Mouse (Mus musculus): ENCODE measurements around the gene H3f3b. TPM values are rescaled to one million over a fixed set of nuclear protein-coding genes. Genes with fewer than 3 reads are reported as not detected.
A peak's percentile ranks its signal among the peaks of the same experiment; 100 is the strongest.
"Not testable (repeated sequence)": the region's sequence is repeated elsewhere in the genome, so short reads cannot be mapped to it uniquely, and the experiment has no call there.

The H3f3b gene
- polyA plus RNA-seq, 1 experiment from 2014 or later, result 2,203 TPM

GRCm38 (mm10) chr11:116025056-116025845 lies 2.5 kb downstream of the H3f3b start:
- H3K36me3 ChIP-seq (ENCODE audit: control insufficient read depth, insufficient read depth, low read length), result no peaks in the 10 kb centered on the region
- no peak for DNase-seq (ENCODE audit: low spot score)
- no peaks in the 10 kb centered on the region for H3K27me3 ChIP-seq (ENCODE audit: control insufficient read depth, insufficient read depth, low read length)
- H3K9me3 ChIP-seq (ENCODE audit: control insufficient read depth, low read length), result no peaks in the 10 kb centered on the region
- H3K27ac ChIP-seq (ENCODE audit: low read depth, low read length), result no peak overlapping the region
- WGBS, result 87% methylated on average over 3 of the region's 3 CpGs
- no peak overlapping the region for H3K4me2 ChIP-seq (replicated peaks; ENCODE audit: low read depth, low read length)
- H3K9ac ChIP-seq (ENCODE audit: low read depth, low read length), result no peak overlapping the region
- H3K4me1 ChIP-seq (replicated peaks; ENCODE audit: control insufficient read depth, insufficient read depth, low read length), result no peaks in the 10 kb centered on the region
- ATAC-seq (ENCODE audit: low FRiP score), result no peak
- H3K4me3 ChIP-seq (ENCODE audit: low read depth, low read length), result no peak overlapping the region

GRCm38 (mm10) chr11:116024356-116024808 lies 3.4 kb downstream of the H3f3b start:
- peak; percentile 94 for ATAC-seq (ENCODE audit: low FRiP score)
- peak overlapping the region; percentile 96 for H3K4me3 ChIP-seq (ENCODE audit: low read depth, low read length)
- whole genome bisulfite sequencing, result under 1% methylated on average over 37 of the region's 37 CpGs
- no peaks in the 10 kb centered on the region for H3K36me3 ChIP-seq (ENCODE audit: control insufficient read depth, insufficient read depth, low read length)
- no peaks in the 10 kb centered on the region for H3K4me1 ChIP-seq (replicated peaks; ENCODE audit: control insufficient read depth, insufficient read depth, low read length)
- H3K27ac ChIP-seq (ENCODE audit: low read depth, low read length), result peak overlapping the region; percentile 98
- H3K4me2 ChIP-seq (replicated peaks; ENCODE audit: low read depth, low read length), result no peak overlapping the region
- DNase-seq (ENCODE audit: low spot score), result peak; percentile 97
- H3K9me3 ChIP-seq (ENCODE audit: control insufficient read depth, low read length), result no peaks in the 10 kb centered on the region
- no peaks in the 10 kb centered on the region for H3K27me3 ChIP-seq (ENCODE audit: control insufficient read depth, insufficient read depth, low read length)
- peak overlapping the region; percentile 99 for H3K9ac ChIP-seq (ENCODE audit: low read depth, low read length)

- Histone ChIP-seq H3K9me3 (ENCODE audit: control insufficient read depth, low read length) (no peaks in the 10 kb centered on the region), H3K27ac (ENCODE audit: low read depth, low read length) (peak overlapping the region; percentile 98), H3K4me2 (replicated peaks; ENCODE audit: low read depth, low read length) (peak overlapping the region; percentile 34), H3K4me1 (replicated peaks; ENCODE audit: control insufficient read depth, insufficient read depth, low read length) (no peaks in the 10 kb centered on the region), H3K9ac (ENCODE audit: low read depth, low read length) (peak overlapping the region; percentile 99), H3K36me3 (ENCODE audit: control insufficient read depth, insufficient read depth, low read length) (no peaks in the 10 kb centered on the region), H3K4me3 (ENCODE audit: low read depth, low read length) (peak overlapping the region; percentile 96), H3K27me3 (ENCODE audit: control insufficient read depth, insufficient read depth, low read length) (no peaks in the 10 kb centered on the region)
- ATAC-seq (ENCODE audit: low FRiP score), result peak; percentile 72
- WGBS, result under 1% methylated on average over 57 of the region's 57 CpGs
- peak; percentile 81 for DNase-seq (ENCODE audit: low spot score)
These were observed 3.9 kb downstream of the H3f3b start for GRCm38 (mm10) chr11:116023771-116024355.

GRCm38 (mm10) chr11:116023074-116023770 lies 4.5 kb downstream of the H3f3b start:
- not testable (repeated sequence) for ATAC-seq (ENCODE audit: low FRiP score); H3K4me1 ChIP-seq (replicated peaks; ENCODE audit: control insufficient read depth, insufficient read depth, low read length); H3K27me3 ChIP-seq (ENCODE audit: control insufficient read depth, insufficient read depth, low read length); H3K36me3 ChIP-seq (ENCODE audit: control insufficient read depth, insufficient read depth, low read length); H3K9me3 ChIP-seq (ENCODE audit: control insufficient read depth, low read length)
- DNase-seq (ENCODE audit: low spot score), result peak; percentile 54
- 6% methylated on average over 18 of the region's 18 CpGs for WGBS
- Histone ChIP-seq H3K27ac (ENCODE audit: low read depth, low read length) (peak overlapping the region; percentile 98; the same call in 1 of the 2 replicates), H3K9ac (ENCODE audit: low read depth, low read length) (peak overlapping the region; percentile 99), H3K4me3 (ENCODE audit: low read depth, low read length) (peak overlapping the region; percentile 96), H3K4me2 (replicated peaks; ENCODE audit: low read depth, low read length) (peak overlapping the region; percentile 34)

GRCm38 (mm10) chr11:116022256-116022780 lies 5.4 kb downstream of the H3f3b start:
- H3K27ac ChIP-seq (ENCODE audit: low read depth, low read length), result no peak overlapping the region
- no peaks in the 10 kb centered on the region for H3K9me3 ChIP-seq (ENCODE audit: control insufficient read depth, low read length)
- no peaks in the 10 kb centered on the region for H3K27me3 ChIP-seq (ENCODE audit: control insufficient read depth, insufficient read depth, low read length)
- DNase-seq (ENCODE audit: low spot score) (no peak), ATAC-seq (ENCODE audit: low FRiP score) (no peak)
- H3K4me1 ChIP-seq (replicated peaks; ENCODE audit: control insufficient read depth, insufficient read depth, low read length), result no peaks in the 10 kb centered on the region
- H3K9ac ChIP-seq (ENCODE audit: low read depth, low read length), result no peak overlapping the region
- WGBS, result 83% methylated on average over 4 of the region's 4 CpGs
- peak overlapping the region; percentile 39 for H3K4me2 ChIP-seq (replicated peaks; ENCODE audit: low read depth, low read length)
- peak overlapping the region; percentile 26 for H3K4me3 ChIP-seq (ENCODE audit: low read depth, low read length)
- H3K36me3 ChIP-seq (ENCODE audit: control insufficient read depth, insufficient read depth, low read length), result no peaks in the 10 kb centered on the region

- Histone ChIP-seq H3K4me1 (replicated peaks; ENCODE audit: control insufficient read depth, insufficient read depth, low read length) (no peaks in the 10 kb centered on the region), H3K9me3 (ENCODE audit: control insufficient read depth, low read length) (no peaks in the 10 kb centered on the region), H3K9ac (ENCODE audit: low read depth, low read length) (no peak overlapping the region), H3K36me3 (ENCODE audit: control insufficient read depth, insufficient read depth, low read length) (no peaks in the 10 kb centered on the region), H3K27me3 (ENCODE audit: control insufficient read depth, insufficient read depth, low read length) (no peaks in the 10 kb centered on the region), H3K4me3 (ENCODE audit: low read depth, low read length) (no peak overlapping the region), H3K4me2 (replicated peaks; ENCODE audit: low read depth, low read length) (no peak overlapping the region), H3K27ac (ENCODE audit: low read depth, low read length) (no peak overlapping the region)
- ATAC-seq (ENCODE audit: low FRiP score) (no peak), DNase-seq (ENCODE audit: low spot score) (peak; percentile 48)
- WGBS, result 88% methylated on average over 6 of the region's 6 CpGs
These were observed 6.2 kb downstream of the H3f3b start for GRCm38 (mm10) chr11:116021328-116022220.

GRCm38 (mm10) chr11:116020519-116020922 lies 7.2 kb downstream of the H3f3b start:
- ATAC-seq (ENCODE audit: low FRiP score) (no peak), DNase-seq (ENCODE audit: low spot score) (peak; percentile 54)
- H3K27ac ChIP-seq (ENCODE audit: low read depth, low read length), result no peak overlapping the region
- WGBS, result 67% methylated on average over 1 of the region's 1 CpGs
- no peaks in the 10 kb centered on the region for H3K4me1 ChIP-seq (replicated peaks; ENCODE audit: control insufficient read depth, insufficient read depth, low read length)
- no peaks in the 10 kb centered on the region for H3K27me3 ChIP-seq (ENCODE audit: control insufficient read depth, insufficient read depth, low read length)
- no peaks in the 10 kb centered on the region for H3K36me3 ChIP-seq (ENCODE audit: control insufficient read depth, insufficient read depth, low read length)
- no peak overlapping the region for H3K4me2 ChIP-seq (replicated peaks; ENCODE audit: low read depth, low read length)
- no peaks in the 10 kb centered on the region for H3K9me3 ChIP-seq (ENCODE audit: control insufficient read depth, low read length)
- H3K9ac ChIP-seq (ENCODE audit: low read depth, low read length), result no peak overlapping the region
- no peak overlapping the region for H3K4me3 ChIP-seq (ENCODE audit: low read depth, low read length)

- no peak overlapping the region for H3K27ac ChIP-seq (ENCODE audit: low read depth, low read length)
These were observed 7.8 kb downstream of the H3f3b start for GRCm38 (mm10) chr11:116019976-116020411.

More at GRCm38 (mm10) chr11:116019976-116020411, 7.8 kb downstream of the H3f3b start:
- WGBS, result 78% methylated on average over 2 of the region's 2 CpGs
- Histone ChIP-seq H3K4me3 (ENCODE audit: low read depth, low read length) (no peak overlapping the region), H3K9ac (ENCODE audit: low read depth, low read length) (no peak overlapping the region), H3K36me3 (ENCODE audit: control insufficient read depth, insufficient read depth, low read length) (no peaks in the 10 kb centered on the region), H3K27me3 (ENCODE audit: control insufficient read depth, insufficient read depth, low read length) (no peaks in the 10 kb centered on the region), H3K4me2 (replicated peaks; ENCODE audit: low read depth, low read length) (no peak overlapping the region), H3K4me1 (replicated peaks; ENCODE audit: control insufficient read depth, insufficient read depth, low read length) (no peaks in the 10 kb centered on the region), H3K9me3 (ENCODE audit: control insufficient read depth, low read length) (no peaks in the 10 kb centered on the region)
- peak; percentile 57 for DNase-seq (ENCODE audit: low spot score)
- no peak for ATAC-seq (ENCODE audit: low FRiP score)
